Mouse (Mus musculus): ENCODE data around the gene Elf1.

- no peak for TF ChIP-seq POLR2A (IDR thresholded peaks at IDR 0.05; ENCODE audit: borderline replicate concordance, low read depth, low read length)
- no peak for TF ChIP-seq CTCF (IDR thresholded peaks at IDR 0.05; ENCODE audit: low read depth, low read length)
Observed at GRCm38 (mm10) chr14:79583526-79584245, 102.7 kb downstream of the Elf1 start.
